8 mouse cellular contexts compared by ENCODE assay signal in the genomic region with DNA sequence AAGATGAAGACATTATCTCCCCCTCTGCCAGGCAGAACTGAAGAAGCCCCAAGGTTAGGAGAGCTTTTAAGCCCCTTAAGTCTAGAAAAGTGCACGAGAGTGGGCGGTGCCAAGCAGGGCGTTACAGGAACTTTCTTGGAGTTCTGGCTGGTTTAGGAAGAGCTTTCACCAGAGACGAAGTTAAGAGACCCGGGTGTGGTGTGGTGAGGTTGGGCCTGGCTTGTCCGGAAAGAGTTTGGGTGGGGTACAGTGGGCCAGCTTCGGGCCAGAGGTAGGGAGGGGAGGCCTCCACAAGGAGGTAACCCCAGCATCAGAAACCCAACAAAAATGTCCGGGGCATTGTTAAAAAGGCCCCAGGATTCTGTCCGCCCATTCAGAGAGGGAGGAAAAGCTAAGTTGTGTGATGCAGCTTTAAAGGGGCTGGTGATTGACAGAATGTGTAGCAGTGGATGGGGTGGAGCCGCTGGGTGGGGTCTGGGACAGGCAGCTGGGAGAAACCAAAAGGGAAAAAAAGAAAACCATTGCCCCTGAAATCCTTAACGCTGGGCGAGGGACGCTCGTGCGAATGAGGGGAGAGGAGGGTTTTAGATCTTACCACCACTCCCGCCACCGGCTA. TPM values are rescaled to one million over a fixed set of nuclear protein-coding genes. Genes with fewer than 3 reads are reported as not detected.
DNase-seq lines count a peak whose midpoint lies in the region; ATAC-seq and TF ChIP-seq lines count a peak whose summit lies in the region.

A gene (plus strand): TSS at position 163 of the 616 bp plus-strand sequence.

- H3K9ac ChIP-seq in kidney, embryonic 16.5 days (replicated peaks; ENCODE audit: low read length) = peak within 1 kb of the TSS; percentile 55
- peak within 1 kb of the TSS; percentile 61 for H3K9ac ChIP-seq in forebrain, embryonic 15.5 days (replicated peaks)
- peak within 1 kb of the TSS; percentile 35; the same call in 1 of the 2 replicates for H3K9ac ChIP-seq in kidney, postnatal 0 days (ENCODE audit: low read depth, low read length)
- no peak within 1 kb of the TSS; the same call in 1 of the 2 replicates for H3K9ac ChIP-seq in liver, postnatal 0 days (replicated peaks)

- H3K36me3 ChIP-seq in kidney, embryonic 16.5 days (ENCODE audit: insufficient read depth, low read length) = no peaks in the 10 kb centered on the region
- no peaks in the 10 kb centered on the region for H3K36me3 ChIP-seq in forebrain, embryonic 15.5 days
- no peaks in the 10 kb centered on the region for H3K36me3 ChIP-seq in kidney, postnatal 0 days (ENCODE audit: insufficient read depth, low read length)
- no peaks in the 10 kb centered on the region for H3K36me3 ChIP-seq in liver, postnatal 0 days (replicated peaks; ENCODE audit: insufficient read depth, low read length)

- peak within 1 kb of the TSS; percentile 61 for H3K4me2 ChIP-seq in kidney, embryonic 16.5 days (replicated peaks; ENCODE audit: low read depth, low read length)
- peak within 1 kb of the TSS; percentile 47 for H3K4me2 ChIP-seq in forebrain, embryonic 15.5 days (replicated peaks)
- peak within 1 kb of the TSS; percentile 71 for H3K4me2 ChIP-seq in kidney, postnatal 0 days (ENCODE audit: low read length)
- H3K4me2 ChIP-seq in liver, postnatal 0 days (ENCODE audit: low read depth, low read length) = peak within 1 kb of the TSS; percentile 79

- TF ChIP-seq CTCF in kidney, postnatal 0 days (IDR thresholded peaks at IDR 0.05; ENCODE audit: low read depth) = no peak
- no peak for TF ChIP-seq CTCF in liver, postnatal 0 days (IDR thresholded peaks at IDR 0.05; ENCODE audit: low read depth)

- H3K4me1 ChIP-seq in kidney, embryonic 16.5 days (ENCODE audit: insufficient read depth, low read length) = no peaks in the 10 kb centered on the region
- no peaks in the 10 kb centered on the region for H3K4me1 ChIP-seq in forebrain, embryonic 15.5 days
- H3K4me1 ChIP-seq in kidney, postnatal 0 days (replicated peaks; ENCODE audit: insufficient read depth, low read length) = no peaks in the 10 kb centered on the region
- no peaks in the 10 kb centered on the region; the same call in 1 of the 2 replicates for H3K4me1 ChIP-seq in liver, postnatal 0 days (ENCODE audit: insufficient read depth)

- H3K9me3 ChIP-seq in kidney, embryonic 16.5 days (ENCODE audit: low read length) = no peaks in the 10 kb centered on the region
- H3K9me3 ChIP-seq in forebrain, embryonic 15.5 days = no peaks in the 10 kb centered on the region
- H3K9me3 ChIP-seq in kidney, postnatal 0 days (replicated peaks; ENCODE audit: low read length) = no peaks in the 10 kb centered on the region
- no peaks in the 10 kb centered on the region for H3K9me3 ChIP-seq in liver, postnatal 0 days (ENCODE audit: low read length)

- H3K27me3 ChIP-seq in kidney, embryonic 16.5 days (ENCODE audit: insufficient read depth, low read length) = peaks cover 16% of the 10 kb centered on the region
- H3K27me3 ChIP-seq in forebrain, embryonic 15.5 days = no peaks in the 10 kb centered on the region
- no peaks in the 10 kb centered on the region for H3K27me3 ChIP-seq in kidney, postnatal 0 days (ENCODE audit: insufficient read depth, low read length)
- no peaks in the 10 kb centered on the region for H3K27me3 ChIP-seq in liver, postnatal 0 days (ENCODE audit: insufficient read depth, low read length)

- H3K4me3 ChIP-seq in kidney, embryonic 16.5 days (ENCODE audit: low read length) = peak within 1 kb of the TSS; percentile 61
- H3K4me3 ChIP-seq in forebrain, embryonic 15.5 days = peak within 1 kb of the TSS; percentile 62
- peak within 1 kb of the TSS; percentile 53 for H3K4me3 ChIP-seq in kidney, postnatal 0 days (replicated peaks; ENCODE audit: low read depth, low read length)
- H3K4me3 ChIP-seq in liver, postnatal 0 days (ENCODE audit: low read depth, low read length) = peak within 1 kb of the TSS; percentile 48

- ATAC-seq in kidney, embryonic 16.5 days (ENCODE audit: low FRiP score, low TSS enrichment) = peak; percentile 77; the same call in 1 of the 2 replicates
- ATAC-seq in forebrain, embryonic 15.5 days (replicated peaks) = peak; percentile 86
- ATAC-seq in kidney, postnatal 0 days (replicated peaks; ENCODE audit: low FRiP score, low read depth) = no peak; the same call in 1 of the 2 replicates
- ATAC-seq in liver, postnatal 0 days = peak; percentile 40

- H3K27ac ChIP-seq in kidney, embryonic 16.5 days (ENCODE audit: low read length) = no peak within 1 kb of the TSS
- H3K27ac ChIP-seq in forebrain, embryonic 15.5 days (replicated peaks) = peak within 1 kb of the TSS; percentile 81
- H3K27ac ChIP-seq in kidney, postnatal 0 days = no peak within 1 kb of the TSS
- H3K27ac ChIP-seq in liver, postnatal 0 days (ENCODE audit: low read depth) = no peak within 1 kb of the TSS

- 21% methylated on average over 12 of the region's 17 CpGs for WGBS in kidney, embryonic 16.5 days
- 23% methylated on average over 17 of the region's 17 CpGs for WGBS in forebrain, embryonic 15.5 days
- 28% methylated on average over 17 of the region's 17 CpGs for WGBS in kidney, postnatal 0 days
- 26% methylated on average over 16 of the region's 17 CpGs for WGBS in liver, postnatal 0 days (ENCODE audit: insufficient replicate concordance)

- TF ChIP-seq EP300 in liver, postnatal 0 days (IDR thresholded peaks at IDR 0.05; ENCODE audit: low read depth) = no peak

- DNase-seq in kidney, adult 9 months = no peak
- peak; percentile 10 for DNase-seq in c-Kit-positive CD71-positive TER-119-positive erythroid progenitor cells, embryonic 14.5 days (ENCODE audit: low spot score)
- peak; percentile 4 for DNase-seq in kidney, postnatal 0 days (ENCODE audit: low spot score)
- peak; percentile 13 for DNase-seq in liver, postnatal 0 days
- peak; percentile 29 for DNase-seq in retina, postnatal 1 day
- no peak for DNase-seq in adrenal gland, adult 18-20 months (ENCODE audit: low spot score in 2 of 2)

RNA-seq across cellular contexts. Expression of the gene that starts here (rescaled TPM):
- polyA plus RNA-seq in kidney, embryonic 16.5 days (2015; fragmentation: Nextera tagmentation; extraction: Ambion mirVana) = 0.67 and 0.81 TPM in 2 replicates
- 4.8 and 5.1 TPM in 2 replicates for polyA plus RNA-seq in forebrain, embryonic 15.5 days (2015; fragmentation: Nextera tagmentation; extraction: Ambion mirVana)
- polyA plus RNA-seq in kidney, postnatal 0 days (2015; fragmentation: Nextera tagmentation; extraction: Ambion mirVana) = 0.30 and 0.38 TPM in 2 replicates
- 0.02 and 0.07 TPM in 2 replicates for polyA plus RNA-seq in liver, postnatal 0 days (2015; fragmentation: Nextera tagmentation; extraction: Ambion mirVana)
- total RNA-seq in adrenal gland, adult 18-20 months (2021) = under 1 TPM; 0.40 to 0.48 TPM

Comparison
In these comparisons a context has a peak if more than half of its experiments do, and no peak if none do; other contexts are left out.
1. Peak in ATAC-seq, H3K4me3 ChIP-seq, H3K9ac ChIP-seq and H3K4me2 ChIP-seq in kidney, embryonic 16.5 days; RNA of the gene not detected or under 1 TPM.
2. Peak in DNase-seq, H3K4me3 ChIP-seq, H3K9ac ChIP-seq and H3K4me2 ChIP-seq in kidney, postnatal 0 days; RNA of the gene not detected or under 1 TPM.
3. Peak in DNase-seq, ATAC-seq, H3K4me3 ChIP-seq and H3K4me2 ChIP-seq in liver, postnatal 0 days; RNA of the gene not detected or under 1 TPM.
4. DNase-seq: peak in c-Kit-positive CD71-positive TER-119-positive erythroid progenitor cells, embryonic 14.5 days (single experiment) and retina, postnatal 1 day (single experiment); none in kidney, adult 9 months (single experiment) and adrenal gland, adult 18-20 months (0 of 2).
5. Peak in every context shown above with its lines, with median percentiles within 50 percentile points of each other: H3K4me2 ChIP-seq and H3K4me3 ChIP-seq.